Mouse (Mus musculus) testis, adult 2 months (tissue): ENCODE measurements around the gene Cdkn1b.

Source experiments
- CTCF ChIP-seq: fragments of 200-500 bp; IDR thresholded peaks from 2 replicates; pipeline ENCODE4 v1.5.1; 2012; ENCODE audit warnings: low read depth, mild to moderate bottlenecking, inconsistent platforms, low read length, moderate library complexity; ENCODE audit not compliant: control insufficient read depth, insufficient read depth, insufficient replicate concordance
- POLR2A ChIP-seq: fragments of 200-500 bp; IDR thresholded peaks from 2 replicates; pipeline ENCODE4 v1.6.1; 2012; ENCODE audit warnings: low read depth, mild to moderate bottlenecking, inconsistent platforms, low read length, moderate library complexity; ENCODE audit not compliant: control insufficient read depth

DNA sequence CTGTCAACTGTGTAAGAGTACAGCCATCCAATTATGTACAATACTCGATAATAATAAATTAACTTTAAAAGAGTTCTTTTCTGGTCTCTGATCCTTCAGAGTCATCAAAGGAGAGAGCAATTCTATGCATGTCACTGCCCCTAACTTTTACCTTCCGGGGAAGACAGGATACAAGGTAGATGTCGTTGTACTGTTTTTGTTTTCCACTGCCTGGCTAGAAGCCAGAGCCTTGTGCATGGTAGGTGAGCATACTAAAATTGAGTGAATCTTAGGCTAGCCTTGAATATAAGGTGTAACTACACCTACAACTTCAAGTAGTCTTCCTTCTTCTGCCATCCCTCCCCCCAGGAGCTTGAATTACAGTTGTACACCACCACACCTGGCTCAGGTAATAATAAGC is 10.9 kb downstream of the Cdkn1b start:
- no peak for TF ChIP-seq POLR2A
- no peak for TF ChIP-seq CTCF
